Mouse (Mus musculus) CD8-positive naive resting alpha-beta T cell, adult 2 months (primary cell): ENCODE results near the gene Wwp2.
"Not testable (repeated sequence)": the region's sequence is repeated elsewhere in the genome, so short reads cannot be mapped to it uniquely, and the experiment has no call there.

Experiments used
- DNase-seq, 2 experiments: peaks; one replicate each; pipeline ENCODE4 v3.0.0; 2022; ENCODE audit warnings: low read depth in 2 of 2, low spot score in 2 of 2

Wwp2 gene

DNA sequence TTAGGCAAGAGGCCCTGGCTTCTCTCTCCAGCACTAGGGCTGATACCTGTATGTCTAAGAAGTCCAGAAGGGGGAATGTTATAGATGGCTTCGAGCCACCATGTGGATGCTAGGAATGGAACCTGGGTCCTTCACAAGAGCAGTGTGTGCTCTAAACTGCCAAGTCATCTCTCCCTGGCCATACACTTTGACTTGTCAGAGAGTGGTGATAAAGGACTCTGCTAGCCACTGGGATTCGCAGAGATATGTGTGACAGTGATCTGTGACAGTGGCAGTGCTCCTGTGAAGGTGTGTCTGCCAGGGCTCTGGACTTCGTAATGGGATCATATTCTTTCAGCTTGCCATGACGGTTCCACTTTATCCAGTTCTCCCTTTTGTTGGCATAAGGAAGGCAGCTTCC, 37.2 kb downstream of the Wwp2 start:
- DNase-seq: no peak

DNA sequence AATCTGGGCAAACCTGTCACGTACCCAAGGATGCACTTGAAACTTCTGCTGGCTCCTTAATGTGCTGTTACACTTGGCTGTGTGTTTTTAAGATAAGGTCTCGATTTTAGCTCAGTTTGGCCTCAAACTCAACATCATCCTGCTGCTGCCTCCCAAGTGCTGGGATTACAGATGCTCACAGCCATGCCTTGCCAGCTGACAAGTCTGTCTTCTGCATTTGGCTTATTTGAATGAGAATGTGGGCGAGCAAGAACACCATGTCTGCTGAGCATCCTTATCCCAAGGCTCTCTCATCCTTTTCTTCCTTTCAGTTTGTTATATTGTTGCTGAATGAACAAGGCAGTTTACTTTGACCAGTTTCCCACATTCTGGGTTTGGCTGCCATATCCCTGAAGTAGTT, 39.4 kb downstream of the Wwp2 start:
- no peak for DNase-seq

DNA sequence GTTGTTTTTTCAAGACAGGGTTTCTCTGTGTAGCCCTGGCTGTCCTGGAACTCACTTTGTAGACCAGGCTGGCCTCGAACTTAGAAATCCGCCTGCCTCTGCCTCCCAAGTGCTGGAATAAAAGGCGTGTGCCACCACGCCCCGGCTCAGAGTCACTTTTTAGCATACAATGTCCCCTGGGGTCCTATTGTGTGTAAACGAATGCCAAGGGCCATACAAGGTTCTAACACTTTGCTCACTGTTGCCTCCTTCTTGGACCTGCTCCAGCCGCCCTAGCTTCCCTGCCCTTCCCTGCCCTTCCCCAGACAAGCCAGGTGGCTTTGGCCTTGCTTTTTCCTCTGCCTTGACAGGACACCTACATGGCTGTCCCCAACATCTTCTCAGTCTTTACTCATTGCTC, 40.6 kb downstream of the Wwp2 start:
- DNase-seq: not testable (repeated sequence)

DNA sequence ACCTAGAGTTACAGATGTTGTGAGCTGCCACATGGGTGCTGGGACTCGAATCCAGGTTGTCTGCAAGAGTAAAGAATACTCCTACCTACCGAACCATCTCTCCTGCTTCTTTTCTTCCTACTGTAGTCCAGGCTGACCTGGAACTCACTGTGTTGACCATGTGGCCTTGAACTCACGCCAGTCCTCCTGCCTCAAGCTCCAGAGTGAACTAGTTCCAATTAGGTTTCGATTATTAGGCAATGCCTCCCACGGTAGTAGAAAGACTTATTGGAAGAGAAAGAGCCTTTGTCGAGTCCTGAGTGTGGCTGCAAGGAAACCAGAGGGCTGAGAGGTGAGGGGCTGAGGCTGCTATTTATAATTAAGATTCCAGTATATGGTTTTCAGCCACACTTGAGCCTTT, 42.6 kb downstream of the Wwp2 start:
- no peak for DNase-seq

DNA sequence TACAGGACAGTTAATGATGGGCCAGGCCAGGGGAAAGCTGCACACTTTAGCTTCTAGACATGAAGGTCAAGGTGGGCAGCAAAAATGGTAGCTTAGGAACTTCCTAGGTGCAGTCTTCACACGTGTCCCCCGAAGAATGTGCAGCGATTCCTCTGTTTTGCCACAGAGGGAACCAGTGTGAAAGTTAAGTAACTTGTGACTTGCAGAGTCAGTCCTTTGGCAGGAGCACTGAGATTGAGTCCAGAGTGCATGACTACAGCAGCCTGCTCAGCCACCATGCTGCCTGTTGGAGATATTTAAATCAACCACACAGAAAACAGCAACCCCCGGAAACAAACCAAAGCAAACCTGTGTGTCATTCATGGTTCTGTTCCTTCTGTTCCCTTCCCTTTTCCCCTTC, 44.3 kb downstream of the Wwp2 start:
- DNase-seq: no peak

DNA sequence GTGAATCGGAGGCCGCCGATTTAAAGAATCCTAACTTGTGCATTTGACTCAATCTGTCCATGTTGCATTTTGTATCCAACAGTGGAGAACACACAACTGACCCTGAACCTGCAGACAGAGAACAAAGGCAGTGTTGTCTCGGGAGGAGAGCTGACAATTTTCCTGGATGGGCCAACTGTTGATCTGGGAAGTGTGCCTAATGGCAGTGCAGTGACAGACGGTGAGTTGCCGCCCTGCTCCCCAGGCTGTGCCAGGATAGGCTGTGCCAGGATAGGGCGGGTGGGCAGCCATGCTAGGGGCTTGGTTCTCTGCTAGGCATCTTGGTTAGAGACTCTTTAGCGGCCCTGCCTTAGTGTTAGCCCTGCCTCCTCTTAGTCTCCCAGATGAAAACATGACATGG, 47.1 kb downstream of the Wwp2 start:
- DNase-seq: no peak

DNA sequence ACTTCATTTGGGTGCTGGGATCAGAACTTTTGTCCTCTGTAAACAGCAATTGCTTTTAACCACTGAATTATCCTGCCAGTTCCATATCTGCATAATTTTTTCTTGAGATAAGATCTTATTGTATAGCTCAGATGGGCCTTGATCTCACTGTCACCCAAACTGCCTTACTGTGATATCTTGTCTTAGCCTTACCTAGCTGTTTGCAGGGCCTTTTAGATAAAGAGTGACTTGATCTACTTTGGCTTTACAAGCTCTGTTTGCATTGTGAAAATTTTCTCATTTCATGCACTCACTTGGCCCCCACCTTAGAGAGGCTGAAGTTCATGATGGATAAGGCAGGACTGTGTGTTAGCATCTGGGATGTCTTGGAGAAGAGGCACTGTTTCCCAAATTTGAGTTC, 48.8 kb downstream of the Wwp2 start:
- no peak for DNase-seq

DNA sequence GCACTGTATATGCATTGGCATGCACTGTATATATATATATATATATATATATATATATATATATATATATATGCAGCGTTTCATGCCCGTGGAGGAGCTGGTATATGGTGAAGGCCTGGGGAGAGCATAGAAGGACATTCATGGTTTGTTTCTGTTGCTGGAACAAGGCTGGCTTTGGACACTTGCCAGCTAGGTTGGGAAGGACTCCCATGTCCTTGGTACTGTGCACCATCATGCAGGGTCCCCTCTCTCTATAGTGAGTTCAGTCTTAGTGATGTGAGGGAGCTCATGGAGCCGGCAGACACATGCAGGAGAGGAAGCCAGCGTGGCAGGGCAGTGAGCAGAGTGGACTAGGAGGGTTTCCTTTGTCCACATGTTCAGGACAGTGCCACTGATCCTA, 52.4 kb downstream of the Wwp2 start:
- no peak for DNase-seq

DNA sequence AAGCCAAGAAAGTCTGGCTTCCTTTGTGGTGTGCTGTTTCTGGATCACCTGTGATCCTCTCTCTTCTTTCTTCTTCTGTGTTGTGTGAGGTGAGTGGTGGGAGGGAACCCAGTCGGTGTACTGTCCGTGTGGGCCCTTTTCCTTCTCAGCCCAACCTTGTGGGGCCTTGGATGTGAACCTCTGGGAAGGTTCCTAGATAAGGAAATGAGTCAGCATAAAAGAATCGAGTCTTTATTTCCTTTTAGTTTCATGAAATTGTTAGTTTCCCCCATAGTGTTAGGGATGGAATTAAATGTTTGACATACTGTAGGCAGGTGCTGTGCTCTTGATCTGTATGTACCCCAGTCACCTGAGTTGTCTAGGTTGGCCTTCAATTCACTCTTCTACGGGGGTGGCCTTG, 52.9 kb downstream of the Wwp2 start:
- no peak for DNase-seq

DNA sequence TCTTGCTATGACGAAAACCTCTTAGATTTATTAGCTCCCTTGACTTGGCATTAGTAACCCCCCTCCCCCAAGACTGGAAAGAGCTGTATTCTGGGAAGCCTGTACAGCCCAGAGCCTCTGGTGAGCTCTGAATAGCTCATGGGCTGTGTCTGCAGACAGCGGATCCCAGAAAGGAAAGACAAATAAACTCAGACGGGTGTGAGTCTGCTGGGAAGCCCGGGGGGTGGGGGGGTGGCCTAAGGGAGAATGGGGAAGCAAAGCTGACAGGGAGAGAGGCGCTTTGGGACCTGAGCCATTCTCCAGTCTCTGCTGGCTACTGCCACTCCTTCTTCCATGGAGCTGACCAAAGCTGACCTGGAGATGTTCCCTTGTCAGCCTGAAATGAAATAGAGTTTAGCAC, 53.8 kb downstream of the Wwp2 start:
- DNase-seq: no peak

DNA sequence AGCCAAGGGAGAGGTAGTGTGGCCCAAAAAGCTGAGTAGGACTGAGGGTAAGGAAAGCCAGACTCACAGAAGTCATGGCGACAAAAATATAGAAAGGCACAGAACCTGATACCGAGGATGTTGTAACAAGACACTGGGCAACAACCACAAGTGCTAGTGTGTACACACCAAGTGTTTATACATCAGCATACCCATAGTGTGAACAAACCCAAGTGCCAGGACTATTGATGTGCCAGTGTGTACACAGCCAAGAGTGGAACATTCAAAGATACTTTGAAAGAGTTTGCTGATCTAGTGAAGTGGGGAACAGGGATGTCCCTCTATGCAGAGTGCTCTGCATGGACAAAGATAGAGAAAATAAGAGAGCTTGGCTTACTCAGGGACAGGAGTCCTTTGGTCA, 54.5 kb downstream of the Wwp2 start:
- no peak for DNase-seq

DNA sequence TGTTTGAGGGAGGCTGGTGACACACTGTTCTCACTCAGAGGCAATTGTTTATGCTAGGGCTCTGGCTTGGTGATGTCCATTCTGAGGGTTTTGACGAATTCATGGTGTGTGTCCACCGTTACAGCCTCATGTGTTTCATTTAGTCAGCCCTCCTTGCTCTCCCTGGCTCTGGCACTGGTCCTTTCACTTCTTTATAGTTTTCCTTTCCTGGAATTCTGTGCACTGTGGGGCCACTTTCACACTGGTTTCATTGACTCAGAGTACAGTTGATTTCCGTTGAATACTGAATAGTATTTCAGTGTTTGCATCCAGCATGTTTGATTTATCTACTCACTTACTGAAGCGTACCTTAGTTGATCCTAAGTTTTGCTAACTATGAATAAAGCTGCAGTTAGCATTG, 55.0 kb downstream of the Wwp2 start:
- no peak for DNase-seq

DNA sequence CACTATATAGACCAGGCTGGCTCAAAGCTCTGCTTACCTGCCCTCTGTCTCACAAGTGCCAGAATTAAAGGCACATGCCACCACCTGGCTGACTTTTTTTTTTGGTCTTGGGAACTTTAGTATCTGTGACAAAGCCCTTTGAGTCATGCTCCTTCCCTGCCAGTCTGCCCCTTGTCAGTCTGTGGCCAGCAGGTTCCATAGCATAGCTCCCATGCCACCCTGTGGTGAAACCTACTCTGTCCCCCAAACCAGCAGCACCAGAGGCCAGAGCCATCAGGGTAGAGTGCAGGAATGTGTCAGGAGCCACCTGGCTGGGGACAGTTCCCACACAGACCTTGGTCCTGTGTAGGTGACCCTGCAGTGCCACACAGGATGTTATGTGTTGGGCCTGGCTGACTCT, 55.7 kb downstream of the Wwp2 start:
- no peak for DNase-seq

DNA sequence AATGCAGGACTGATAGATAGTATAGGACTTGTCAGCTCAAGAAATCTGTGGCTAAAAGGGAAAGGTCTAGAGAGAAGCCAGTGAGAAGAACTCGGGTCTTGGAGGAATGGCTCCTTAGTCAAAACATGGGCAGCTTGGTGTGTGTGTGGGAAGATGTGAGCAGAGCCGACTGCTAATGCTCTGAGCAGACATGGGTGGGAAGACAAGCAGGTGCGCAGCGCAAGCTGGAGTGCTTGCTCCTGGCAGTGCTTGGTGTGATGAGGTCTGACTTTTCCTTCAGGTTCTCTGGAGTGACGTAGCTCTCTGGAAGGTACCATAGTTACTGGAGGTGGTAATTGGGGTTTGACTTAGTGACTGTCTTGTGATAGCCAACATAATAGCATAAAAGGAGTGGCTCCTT, 56.6 kb downstream of the Wwp2 start:
- no peak for DNase-seq

DNA sequence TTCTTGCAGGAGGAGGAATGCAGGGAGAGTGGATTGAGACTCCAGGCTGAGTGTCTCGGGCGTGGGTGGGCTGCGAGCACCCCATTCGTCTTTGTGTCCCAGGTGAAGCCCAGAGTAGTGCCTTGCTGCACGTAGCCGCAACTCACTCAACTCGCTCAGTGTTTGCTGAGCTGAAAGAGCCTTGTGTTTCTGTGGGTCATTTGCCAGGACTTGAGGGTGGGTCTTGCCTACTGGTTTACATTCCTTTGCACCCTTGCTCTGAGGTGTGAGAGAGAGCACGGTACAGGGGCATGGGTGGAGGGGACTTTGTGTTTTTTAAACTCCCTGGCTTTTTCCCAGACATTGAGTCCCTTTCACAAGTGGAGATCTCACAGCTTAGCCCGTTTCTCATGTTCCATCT, 59.3 kb downstream of the Wwp2 start:
- no peak for DNase-seq

DNA sequence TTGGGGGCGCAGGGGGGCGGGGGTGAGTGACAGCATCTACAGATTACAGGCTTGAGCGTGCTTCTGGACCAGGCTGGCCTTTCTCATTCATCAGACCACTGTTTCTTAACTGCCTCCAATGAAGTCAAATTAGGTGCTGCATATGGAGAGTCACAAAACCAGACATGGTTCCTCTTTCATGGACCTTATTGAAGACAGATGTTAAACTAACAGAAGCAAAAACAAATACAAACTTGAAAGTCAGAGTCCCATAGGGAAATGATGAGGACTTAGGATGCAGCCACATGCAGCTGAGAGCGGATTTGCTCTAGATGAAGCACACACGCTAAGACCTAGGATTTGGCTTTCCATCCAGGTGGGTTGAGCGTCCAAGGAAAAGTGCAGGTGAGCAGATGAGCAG, 61.5 kb downstream of the Wwp2 start:
- DNase-seq: no peak

DNA sequence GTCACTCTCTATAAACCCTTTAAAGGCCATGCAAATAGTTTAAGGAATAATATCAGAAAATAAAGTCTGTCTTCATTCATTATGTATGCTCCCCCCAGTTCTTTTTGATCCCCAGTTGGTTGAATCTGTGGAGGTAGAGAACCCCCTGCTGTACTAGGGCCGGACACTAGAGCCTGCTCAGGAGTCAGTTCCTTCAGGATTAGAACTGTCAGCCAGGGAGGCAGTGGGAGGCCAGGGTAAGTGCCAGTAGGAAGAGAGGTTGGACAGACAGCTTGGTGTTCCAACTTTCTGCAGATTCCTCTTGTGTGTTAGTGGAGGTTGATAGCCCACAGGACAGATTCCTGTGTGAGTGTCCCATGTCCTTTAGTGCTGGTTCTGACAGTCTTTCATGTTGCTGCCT, 62.2 kb downstream of the Wwp2 start:
- no peak for DNase-seq

DNA sequence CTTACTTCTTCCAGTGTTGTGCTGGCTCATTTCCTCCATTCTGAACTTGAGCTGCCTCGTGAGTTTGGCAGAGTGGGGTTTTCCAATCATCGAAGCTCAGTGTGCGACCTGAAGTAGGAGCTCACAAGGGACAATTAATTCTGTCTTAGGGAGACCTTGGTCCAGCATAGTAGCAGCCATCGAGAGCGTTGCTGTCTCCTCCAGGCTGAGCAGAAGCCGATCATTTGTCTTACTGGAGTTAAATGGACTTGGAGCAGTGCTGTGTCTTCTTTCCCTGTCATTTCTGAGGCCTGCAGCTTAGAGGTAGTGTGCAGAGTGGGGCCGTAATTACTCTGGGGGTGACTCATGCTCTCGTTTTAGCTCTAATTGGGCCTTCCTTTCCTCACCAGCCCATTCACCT, 62.6 kb downstream of the Wwp2 start:
- DNase-seq: no peak

DNA sequence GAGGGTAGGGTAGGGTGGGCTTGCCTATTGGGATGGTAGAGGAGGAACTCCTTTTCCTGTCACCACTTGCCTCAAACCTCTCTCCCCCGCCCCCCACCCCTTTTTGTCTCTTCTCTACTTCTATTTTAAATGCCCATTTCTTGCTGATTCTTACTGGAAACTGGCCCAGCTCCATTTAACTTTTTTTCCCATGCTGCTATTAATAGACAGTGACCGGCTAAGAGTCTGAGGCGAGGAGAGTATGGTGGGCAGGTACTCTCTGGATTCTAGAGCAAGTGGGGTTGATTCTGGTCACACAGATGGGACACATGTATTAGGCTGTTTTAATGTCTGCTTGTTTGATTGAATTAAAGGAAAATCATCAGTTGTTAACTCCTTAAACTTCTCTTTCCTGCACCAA, 63.4 kb downstream of the Wwp2 start:
- no peak for DNase-seq

DNA sequence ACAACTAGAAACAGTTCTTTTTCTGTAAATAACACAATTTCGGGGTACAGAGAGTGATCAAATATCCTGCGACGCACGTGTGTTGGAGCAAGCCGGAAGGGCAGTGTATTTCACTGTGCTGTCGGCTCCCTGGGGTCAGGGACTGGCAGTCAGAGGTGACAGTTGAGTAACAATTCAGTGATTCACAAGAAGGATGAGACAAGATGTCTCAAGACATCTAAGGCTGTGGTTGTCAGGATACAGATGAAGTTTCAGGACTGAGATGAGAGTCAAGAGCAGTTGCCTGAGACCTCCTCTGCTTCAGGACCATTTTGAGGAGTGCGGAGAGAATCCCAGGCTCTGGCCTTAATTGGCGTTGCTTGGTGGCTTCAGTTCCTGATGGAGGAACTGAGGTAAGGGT, 66.2 kb downstream of the Wwp2 start:
- no peak for DNase-seq

DNA sequence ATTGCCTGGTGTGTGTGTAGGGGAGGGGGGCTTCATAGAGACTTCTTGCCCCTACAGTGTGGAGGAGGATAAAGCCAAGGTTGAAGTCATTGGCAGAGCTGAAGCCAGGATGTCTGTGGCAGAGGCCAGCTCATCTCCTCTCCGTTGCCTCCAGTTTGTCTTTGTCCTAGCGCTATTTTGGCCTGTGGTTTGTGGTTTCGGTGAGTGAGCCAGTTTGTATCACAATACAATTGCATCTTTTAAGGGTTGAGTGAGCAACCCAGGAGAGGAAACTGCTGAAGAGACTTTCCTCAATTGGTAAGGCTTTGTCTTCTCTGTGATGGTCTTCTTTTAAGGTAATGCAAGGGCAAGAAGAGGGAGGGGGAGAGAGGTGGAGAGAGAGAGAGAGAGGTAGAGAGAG, 66.8 kb downstream of the Wwp2 start:
- no peak for DNase-seq

DNA sequence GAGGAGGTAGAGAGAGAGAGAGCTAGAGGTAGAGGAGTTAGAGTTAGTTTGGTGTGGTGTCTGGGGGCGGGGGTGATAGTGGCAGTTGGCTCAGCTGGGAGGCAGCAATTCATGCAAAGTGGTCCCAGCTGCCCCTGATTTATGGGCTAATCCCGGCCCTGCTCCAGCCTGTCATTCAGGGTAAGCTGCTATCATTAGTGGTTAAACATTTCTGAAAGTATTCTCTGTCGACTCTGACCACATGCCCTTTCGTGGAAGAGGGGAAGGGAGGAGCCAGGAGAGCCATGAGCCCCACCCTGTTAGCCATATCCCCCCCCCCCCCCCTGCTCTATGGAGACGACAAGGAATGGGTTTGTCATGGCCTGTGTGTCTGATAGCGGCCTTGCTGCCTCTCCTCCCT, 67.2 kb downstream of the Wwp2 start:
- DNase-seq: no peak

DNA sequence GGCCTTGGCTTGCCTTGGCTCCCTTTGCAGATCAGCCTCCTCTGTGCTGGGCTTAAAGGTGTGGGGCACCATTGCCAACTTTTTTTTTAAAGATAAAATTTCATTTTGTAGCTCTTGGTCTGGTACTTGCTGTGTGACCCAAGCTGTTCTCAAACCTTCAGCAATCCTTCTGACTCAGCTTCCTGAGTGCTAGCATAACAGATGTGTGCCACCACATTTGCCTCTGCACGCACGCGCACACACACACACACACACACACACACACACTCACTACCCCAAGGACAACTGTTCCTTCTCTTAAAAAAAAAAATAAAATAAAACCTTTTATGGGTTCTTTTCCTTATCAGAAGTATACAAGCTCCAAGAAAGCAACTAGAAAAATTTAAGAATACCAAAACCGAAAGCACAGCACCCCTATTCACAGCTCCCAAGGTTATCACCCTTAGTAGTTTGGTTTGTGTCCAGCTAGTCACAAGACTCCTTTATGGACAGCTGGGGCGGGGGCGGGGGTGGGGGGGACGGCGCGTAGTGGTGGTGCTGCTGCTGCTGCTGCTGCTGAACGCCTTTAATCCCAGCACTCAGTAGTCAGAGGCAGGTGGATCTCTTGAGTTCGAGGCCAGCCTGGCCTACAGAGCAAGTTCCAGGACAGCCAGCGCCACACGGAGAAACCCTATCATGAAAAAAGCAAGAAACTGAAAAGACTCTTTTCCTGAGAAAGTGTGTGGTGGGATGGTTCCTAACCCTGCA, 68.2 kb downstream of the Wwp2 start:
- DNase-seq: no peak

DNA sequence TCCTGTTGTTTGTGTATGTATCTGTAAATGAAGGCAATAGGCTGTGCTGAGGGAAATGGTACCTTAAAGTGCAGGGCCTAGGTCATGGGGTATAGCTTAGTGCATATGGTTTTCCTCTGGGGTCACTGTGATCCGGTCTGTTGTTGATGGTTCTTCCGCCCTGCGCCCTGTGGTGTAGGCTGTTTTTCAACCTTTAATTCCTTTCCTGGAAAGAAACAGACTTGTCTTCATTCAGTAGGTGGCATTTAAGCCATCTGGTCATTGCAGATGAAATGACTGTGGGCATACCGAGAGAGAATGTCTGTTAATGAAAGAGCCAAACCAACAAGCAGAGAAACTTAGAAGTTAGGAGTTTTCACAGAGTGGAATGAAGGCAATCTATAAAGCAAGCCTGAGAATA, 69.1 kb downstream of the Wwp2 start:
- no peak for DNase-seq
